Mouse (Mus musculus) midbrain, embryonic 14.5 days (tissue): Measurements from ENCODE around the gene Tceanc. TPM values are rescaled to one million over a fixed set of nuclear protein-coding genes. Genes with fewer than 3 reads are reported as not detected.

Source experiments
- ATAC-seq: fragments of 200-750 bp; cut with Nextera tagmentation; 2 replicates; pipeline ENCODE4 v1.8.0; 2017; ENCODE audit warnings: moderate number of reproducible peaks, moderate library complexity; ENCODE audit not compliant: low FRiP score, low TSS enrichment
- DNase-seq: peaks from one replicate; pipeline ENCODE4 v3.0.0-alpha.2; 2015
- H3K27ac ChIP-seq: fragments of 300-500 bp; sonication (generic); replicated peaks from 2 replicates; pipeline ENCODE4 v1.5.1; 2014; ENCODE audit warnings: mild to moderate bottlenecking, low read depth, low read length, moderate library complexity
- H3K27me3 ChIP-seq: fragments of 300-500 bp; sonication (generic); 2 replicates; pipeline ENCODE4 v1.6.1; 2014; ENCODE audit warnings: low read length, control low read depth, mixed read lengths; ENCODE audit not compliant: control insufficient read depth, insufficient read depth
- H3K36me3 ChIP-seq: fragments of 300-500 bp; sonication (generic); 2 replicates; pipeline ENCODE4 v1.6.1; 2014; ENCODE audit warnings: low read length, control low read depth; ENCODE audit not compliant: control insufficient read depth, insufficient read depth
- H3K4me1 ChIP-seq: fragments of 300-500 bp; sonication (generic); 2 replicates; pipeline ENCODE4 v1.6.1; 2014; ENCODE audit warnings: mild to moderate bottlenecking, antibody characterized with exemption, low read length, control low read depth; ENCODE audit not compliant: control insufficient read depth, insufficient read depth
- H3K4me2 ChIP-seq: fragments of 300-500 bp; sonication (generic); 2 replicates; pipeline ENCODE4 v1.6.1; 2014; ENCODE audit warnings: mild to moderate bottlenecking, low read length, moderate library complexity
- H3K4me3 ChIP-seq: fragments of 300-500 bp; sonication (generic); replicated peaks from 2 replicates; pipeline ENCODE4 v1.5.1; 2014; ENCODE audit warnings: low read depth, low read length
- H3K9ac ChIP-seq: fragments of 300-500 bp; sonication (generic); replicated peaks from 2 replicates; pipeline ENCODE4 v1.6.1; 2014; ENCODE audit warnings: mild to moderate bottlenecking, low read length, moderate library complexity
- H3K9me3 ChIP-seq: fragments of 300-500 bp; sonication (generic); 2 replicates; pipeline ENCODE4 v1.6.1; 2016; ENCODE audit warnings: low read length, control low read depth, mixed read lengths; ENCODE audit not compliant: control insufficient read depth
- WGBS: fragments of 180-500 bp; shearing (Covaris S2); extraction: QIAGEN DNeasy Blood & Tissue Kit; methylation state at CpG from one replicate; pipeline ENCODE4 v1.1.7; 2014; 5-methylcytosine and 5-hydroxymethylcytosine counted together
- polyA plus RNA-seq: library from polyadenylated mRNA; unstranded; fragments of >200 nt; fragmentation: Nextera tagmentation; extraction: Ambion mirVana; gene quantifications from 2 replicates; pipeline ENCODE4 v1.2.1, GENCODE M21; 2014

Tceanc gene
- 5.5 and 9.1 TPM in 2 replicates for polyA plus RNA-seq

DNA sequence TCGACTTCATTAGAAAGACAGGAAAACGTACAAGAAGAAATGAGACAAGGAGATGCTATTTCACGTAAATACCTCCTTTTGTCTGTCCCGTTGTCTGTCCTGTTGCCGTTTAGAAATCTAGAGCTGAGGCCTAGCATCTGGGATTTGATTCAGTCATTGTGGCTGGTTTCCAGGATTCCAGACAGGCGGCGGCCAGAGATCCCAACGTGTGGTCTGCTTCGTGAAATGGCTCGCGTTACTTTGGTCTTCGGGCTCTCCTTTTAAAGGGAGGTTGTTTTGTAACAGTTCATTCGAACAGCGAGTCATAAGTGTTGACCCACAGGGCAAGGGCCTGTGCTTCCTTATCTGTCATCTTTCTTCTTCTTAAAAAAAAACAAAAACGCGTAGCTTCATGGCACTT lies at the start of gene Tceanc:
Tceanc (minus strand) TSS at position 223 of the 400 bp plus-strand sequence.
- 80% methylated on average over 16 of the region's 16 CpGs for WGBS

DNA sequence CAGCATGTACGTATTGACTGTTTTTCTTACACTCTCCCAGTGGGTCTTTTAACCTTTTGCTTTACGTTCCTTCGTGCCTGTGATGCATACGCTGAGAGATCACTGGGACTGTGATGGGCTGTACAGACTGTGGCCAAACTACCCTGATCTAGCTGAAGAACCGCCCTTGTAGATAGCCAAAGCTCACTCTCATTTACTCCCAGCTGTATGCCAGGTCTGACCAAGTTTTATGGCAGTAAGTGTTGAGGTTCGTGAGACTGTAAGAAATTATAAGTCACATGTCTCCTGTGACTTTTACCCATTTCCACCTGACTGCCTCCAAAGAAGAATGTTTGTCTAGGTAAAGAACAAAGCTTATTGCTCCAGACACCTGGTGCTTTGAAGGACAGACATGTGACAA lies 47.6 kb upstream of the Tceanc start:
- H3K4me1 ChIP-seq = no peaks in the 10 kb centered on the region
- ATAC-seq = no peak
- H3K27ac ChIP-seq = no peak overlapping the region
- H3K9me3 ChIP-seq = no peaks in the 10 kb centered on the region
- H3K27me3 ChIP-seq = no peaks in the 10 kb centered on the region
- no peaks in the 10 kb centered on the region for H3K36me3 ChIP-seq
- 88% methylated on average over 6 of the region's 6 CpGs for WGBS
- no peak overlapping the region for H3K4me3 ChIP-seq
- no peak overlapping the region for H3K9ac ChIP-seq
- no peak for DNase-seq
- H3K4me2 ChIP-seq = no peak overlapping the region

More for the DNA sequence above, at the start of gene Tceanc:
- no peak within 1 kb of the TSS for H3K27ac ChIP-seq
- peak; percentile 3 for DNase-seq
- no peaks in the 10 kb centered on the region for H3K36me3 ChIP-seq
- no peaks in the 10 kb centered on the region for H3K9me3 ChIP-seq
- H3K4me2 ChIP-seq = no peak within 1 kb of the TSS
- H3K4me3 ChIP-seq = no peak within 1 kb of the TSS
- ATAC-seq = no peak
- H3K4me1 ChIP-seq = no peaks in the 10 kb centered on the region
- no peaks in the 10 kb centered on the region for H3K27me3 ChIP-seq
- H3K9ac ChIP-seq = no peak within 1 kb of the TSS

DNA sequence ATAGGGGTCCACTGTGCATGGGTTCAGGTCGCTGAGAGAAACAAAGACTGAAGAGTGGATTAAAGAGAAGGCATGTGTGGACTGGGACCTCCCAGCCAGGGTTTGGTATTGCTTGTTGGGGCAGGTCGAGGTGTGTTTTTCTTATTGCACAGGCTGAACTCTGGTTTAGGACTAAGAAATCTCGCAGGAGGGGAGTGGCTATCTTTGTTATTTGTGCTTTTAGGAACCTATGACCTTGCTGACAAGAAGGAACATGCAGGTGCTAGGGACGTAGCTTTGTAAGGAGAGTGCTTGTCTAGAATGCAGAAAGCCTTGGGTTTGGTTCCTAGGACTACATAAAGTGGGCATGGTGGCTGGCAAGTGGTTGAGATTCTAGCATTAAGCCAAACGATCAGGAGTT lies 47.0 kb upstream of the Tceanc start:
- Histone ChIP-seq H3K9me3 (no peaks in the 10 kb centered on the region), H3K4me2 (no peak overlapping the region), H3K4me3 (no peak overlapping the region), H3K36me3 (no peaks in the 10 kb centered on the region), H3K27ac (no peak overlapping the region), H3K27me3 (no peaks in the 10 kb centered on the region), H3K4me1 (no peaks in the 10 kb centered on the region), H3K9ac (no peak overlapping the region)
- WGBS = 61% methylated on average over 5 of the region's 5 CpGs
- ATAC-seq (no peak), DNase-seq (no peak)

DNA sequence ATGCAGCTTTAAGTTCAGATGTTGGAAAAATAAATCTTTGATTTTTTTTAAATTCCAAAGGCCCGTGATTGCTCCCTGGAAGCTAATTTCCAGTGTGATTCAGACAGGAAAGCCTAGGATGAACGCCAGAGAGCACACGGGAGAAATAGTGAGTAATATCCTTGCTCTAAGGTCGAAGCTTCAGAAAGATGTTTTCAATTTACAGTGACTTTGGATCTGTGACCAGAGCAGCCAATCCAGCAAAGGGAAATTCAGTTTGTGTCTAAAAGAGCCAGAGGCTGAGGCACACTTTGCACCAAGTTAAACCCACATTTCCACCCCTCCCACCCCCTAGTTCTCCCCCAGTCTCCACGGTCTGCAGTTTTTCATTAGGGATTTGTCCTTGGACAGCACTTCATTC lies 46.5 kb upstream of the Tceanc start:
- ATAC-seq (no peak), DNase-seq (no peak)
- H3K27me3 ChIP-seq = no peaks in the 10 kb centered on the region
- no peaks in the 10 kb centered on the region for H3K9me3 ChIP-seq
- no peaks in the 10 kb centered on the region for H3K36me3 ChIP-seq
- no peaks in the 10 kb centered on the region for H3K4me1 ChIP-seq
- no peak overlapping the region for H3K4me3 ChIP-seq
- WGBS = 77% methylated on average over 5 of the region's 5 CpGs
- no peak overlapping the region for H3K9ac ChIP-seq
- H3K4me2 ChIP-seq = no peak overlapping the region
- no peak overlapping the region for H3K27ac ChIP-seq

DNA sequence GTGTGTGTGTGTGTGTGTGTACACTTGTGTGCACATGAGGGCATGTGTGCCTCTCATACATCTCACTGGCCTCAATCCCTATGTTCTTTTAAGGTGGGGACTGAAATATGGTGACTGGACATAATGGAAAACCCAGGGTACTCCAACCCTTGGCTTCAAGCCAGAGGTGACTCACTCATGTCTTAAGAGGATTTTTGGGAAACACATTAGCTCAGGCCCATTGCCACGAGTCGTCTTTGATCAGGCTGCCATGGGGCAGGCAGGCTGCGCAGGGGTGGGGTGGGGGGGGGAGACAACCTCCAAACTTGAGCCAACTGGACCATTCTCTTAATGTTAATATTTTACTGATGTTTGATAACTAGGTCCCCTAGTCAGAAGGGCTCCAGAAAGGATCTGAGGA lies 41.0 kb upstream of the Tceanc start:
- H3K36me3 ChIP-seq = no peaks in the 10 kb centered on the region
- H3K4me1 ChIP-seq = no peaks in the 10 kb centered on the region
- no peak overlapping the region for H3K9ac ChIP-seq
- H3K4me3 ChIP-seq = no peak overlapping the region
- no peak overlapping the region for H3K4me2 ChIP-seq
- WGBS = 76% methylated on average over 3 of the region's 3 CpGs
- ATAC-seq (no peak), DNase-seq (peak; percentile 1)
- no peak overlapping the region for H3K27ac ChIP-seq
- H3K9me3 ChIP-seq = no peaks in the 10 kb centered on the region
- no peaks in the 10 kb centered on the region for H3K27me3 ChIP-seq

DNA sequence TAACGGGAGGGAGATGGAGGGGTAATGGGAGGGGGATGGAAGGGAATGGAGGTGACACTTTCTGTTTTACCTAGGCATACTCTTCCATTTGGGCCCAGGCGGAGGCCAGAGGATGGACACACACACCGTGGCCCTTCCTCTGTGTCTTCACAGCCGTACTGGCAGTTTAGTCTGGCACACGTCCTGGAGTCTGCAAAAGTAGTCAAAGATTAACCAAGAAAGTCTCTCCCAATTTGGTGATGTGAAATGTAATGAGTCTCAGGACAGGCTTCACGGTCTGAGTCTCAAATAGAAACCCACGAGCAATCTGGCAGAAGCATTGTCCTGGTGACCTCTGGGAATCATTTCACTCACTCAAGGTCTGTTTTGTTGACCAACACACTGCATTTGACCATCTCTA lies 34.0 kb upstream of the Tceanc start:
- Histone ChIP-seq H3K27ac (no peak overlapping the region), H3K9ac (no peak overlapping the region), H3K4me3 (no peak overlapping the region), H3K27me3 (no peaks in the 10 kb centered on the region), H3K4me2 (no peak overlapping the region), H3K4me1 (no peaks in the 10 kb centered on the region), H3K9me3 (no peaks in the 10 kb centered on the region), H3K36me3 (no peaks in the 10 kb centered on the region)
- ATAC-seq (no peak), DNase-seq (no peak)
- WGBS = 87% methylated on average over 7 of the region's 7 CpGs

DNA sequence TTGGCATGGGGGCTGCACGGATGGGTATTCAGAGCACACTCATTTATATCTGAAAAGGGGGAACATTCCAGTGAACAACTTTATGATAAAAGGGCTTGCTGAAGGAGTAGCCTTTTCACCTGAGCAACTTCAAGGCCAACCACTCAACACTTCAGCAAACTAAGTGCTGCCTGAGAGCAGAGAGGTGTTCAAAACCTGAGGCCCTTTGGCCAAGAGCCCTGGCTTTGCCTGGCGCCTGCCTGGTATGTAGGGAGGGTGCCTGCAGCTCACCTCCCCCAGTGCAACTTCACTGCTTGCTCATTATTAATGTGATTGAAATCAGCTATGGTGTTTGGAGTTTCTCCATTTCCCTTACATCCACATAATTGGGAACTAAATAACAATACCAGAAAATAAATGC lies 28.1 kb upstream of the Tceanc start:
- no peaks in the 10 kb centered on the region for H3K27me3 ChIP-seq
- ATAC-seq (no peak), DNase-seq (no peak)
- no peak overlapping the region for H3K27ac ChIP-seq
- no peak overlapping the region for H3K4me2 ChIP-seq
- no peaks in the 10 kb centered on the region for H3K36me3 ChIP-seq
- no peaks in the 10 kb centered on the region for H3K4me1 ChIP-seq
- H3K4me3 ChIP-seq = no peak overlapping the region
- H3K9ac ChIP-seq = no peak overlapping the region
- no peaks in the 10 kb centered on the region for H3K9me3 ChIP-seq
- WGBS = 77% methylated on average over 2 of the region's 2 CpGs

DNA sequence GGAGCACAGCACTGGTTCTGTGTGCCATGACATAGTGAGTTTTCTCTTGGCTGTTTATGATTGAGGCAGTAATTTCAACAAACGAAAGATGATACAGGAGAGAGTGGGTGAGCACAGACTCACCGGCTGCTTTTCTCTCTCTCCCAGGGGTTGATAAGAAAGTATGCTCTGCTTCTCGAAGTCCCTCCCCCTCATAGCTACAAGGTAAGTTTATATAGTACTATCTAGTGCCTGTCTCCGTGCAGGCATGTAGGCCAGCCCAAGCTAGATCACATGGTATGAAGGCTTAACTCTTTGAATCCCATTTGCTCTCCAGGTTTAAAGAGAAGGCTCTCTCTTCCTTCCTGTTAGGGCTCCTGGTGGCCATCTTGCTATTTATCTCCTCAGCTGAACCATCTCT lies 16.8 kb upstream of the Tceanc start:
- DNase-seq (no peak), ATAC-seq (no peak)
- Histone ChIP-seq H3K9ac (no peak overlapping the region), H3K4me1 (no peaks in the 10 kb centered on the region), H3K27me3 (no peaks in the 10 kb centered on the region), H3K4me3 (no peak overlapping the region), H3K27ac (no peak overlapping the region), H3K4me2 (no peak overlapping the region), H3K9me3 (no peaks in the 10 kb centered on the region), H3K36me3 (no peaks in the 10 kb centered on the region)
- WGBS = 74% methylated on average over 4 of the region's 4 CpGs

DNA sequence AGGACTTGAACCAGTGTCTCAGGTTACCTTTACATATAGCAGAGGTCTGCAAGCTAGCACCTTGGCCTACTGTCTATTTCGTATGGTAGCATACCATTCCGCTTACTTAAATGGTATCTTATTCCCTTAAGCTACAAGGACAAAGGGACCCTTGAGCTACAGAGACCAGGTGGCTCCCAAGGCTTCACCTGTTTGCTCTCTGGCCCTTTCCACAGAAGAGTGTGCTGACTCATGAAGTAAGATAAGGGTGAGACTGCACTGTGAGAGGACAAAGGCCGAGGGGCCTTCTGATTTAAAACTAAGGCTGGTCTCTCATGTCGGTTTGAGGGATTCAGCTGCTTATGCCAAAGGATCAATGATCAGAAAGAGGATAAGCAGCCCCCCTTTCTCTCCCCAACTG lies 15.1 kb upstream of the Tceanc start:
- DNase-seq = no peak
- 81% methylated on average over 4 of the region's 4 CpGs for WGBS
- ATAC-seq = no peak

More for the DNA sequence above, 15.1 kb upstream of the Tceanc start:
- H3K27me3 ChIP-seq = no peaks in the 10 kb centered on the region
- H3K9me3 ChIP-seq = no peaks in the 10 kb centered on the region
- H3K36me3 ChIP-seq = no peaks in the 10 kb centered on the region
- no peak overlapping the region for H3K4me2 ChIP-seq
- H3K4me3 ChIP-seq = no peak overlapping the region
- no peak overlapping the region for H3K27ac ChIP-seq
- H3K9ac ChIP-seq = no peak overlapping the region
- no peaks in the 10 kb centered on the region for H3K4me1 ChIP-seq
